Comparison of ENCODE assay signal across 21 mouse cellular contexts in genomic region chr5:115611566-115611965, GRCm38 (mm10). TPM values are rescaled to one million over a fixed set of nuclear protein-coding genes. Genes with fewer than 3 reads are reported as not detected.
DNase-seq lines count a peak whose midpoint lies in the region; ATAC-seq lines count a peak whose summit lies in the region.
"Had no signal": no experiment of that assay in that cellular context is flagged by ENCODE, and none has a peak within 500 bp of the region (broad histone marks: within the 10 kb centered on the region; RNA-seq: fewer than 3 reads in every experiment).

No protein-coding gene starts in this region.

- no peaks in the 10 kb centered on the region for H3K27me3 ChIP-seq in heart, embryonic 12.5 days (replicated peaks)
- no peaks in the 10 kb centered on the region for H3K27me3 ChIP-seq in heart, embryonic 10.5 days (ENCODE audit: insufficient read depth, poor library complexity, severe bottlenecking)
- no peaks in the 10 kb centered on the region for H3K27me3 ChIP-seq in liver, embryonic 12.5 days (replicated peaks)
- H3K27me3 ChIP-seq: forebrain, embryonic 15.5 days; heart, embryonic 15.5 days; hindbrain, embryonic 15.5 days; midbrain, embryonic 12.5 days; neural tube, embryonic 15.5 days had no signal

- WGBS in heart, embryonic 12.5 days: 82% methylated on average over 11 of the region's 11 CpGs
- WGBS in heart, embryonic 10.5 days: 86% methylated on average over 11 of the region's 11 CpGs
- WGBS in liver, embryonic 12.5 days (ENCODE audit: insufficient replicate concordance): 49% methylated on average over 11 of the region's 11 CpGs

- no peak overlapping the region for H3K4me2 ChIP-seq in heart, embryonic 12.5 days
- peak overlapping the region; percentile 14; the same call in 1 of the 2 replicates for H3K4me2 ChIP-seq in liver, embryonic 12.5 days
- H3K4me2 ChIP-seq: forebrain, embryonic 15.5 days; heart, embryonic 15.5 days; hindbrain, embryonic 15.5 days; midbrain, embryonic 12.5 days; neural tube, embryonic 15.5 days had no signal

- H3K27ac ChIP-seq in heart, embryonic 12.5 days (ENCODE audit: poor library complexity, severe bottlenecking): no peak overlapping the region
- H3K27ac ChIP-seq in heart, embryonic 10.5 days: no peak overlapping the region; the same call in 1 of the 2 replicates
- peak overlapping the region; percentile 66 for H3K27ac ChIP-seq in liver, embryonic 12.5 days
- H3K27ac ChIP-seq: forebrain, embryonic 15.5 days; heart, embryonic 15.5 days; hindbrain, embryonic 15.5 days; layer of hippocampus, adult 2 months; midbrain, embryonic 12.5 days; neural tube, embryonic 15.5 days had no signal

- no peaks in the 10 kb centered on the region for H3K4me1 ChIP-seq in heart, embryonic 12.5 days (replicated peaks)
- 0 out of 2 replicates have a peak, but pooled peaks cover 9% of the 10 kb centered on the region for H3K4me1 ChIP-seq in heart, embryonic 10.5 days
- H3K4me1 ChIP-seq in liver, embryonic 12.5 days: peaks cover 21% of the 10 kb centered on the region
- H3K4me1 ChIP-seq: forebrain, embryonic 15.5 days; hindbrain, embryonic 15.5 days; midbrain, embryonic 12.5 days; neural tube, embryonic 15.5 days had no signal

- no peak for DNase-seq in heart, embryonic 10.5 days (ENCODE audit: low spot score)
- no peak for DNase-seq in layer of hippocampus, adult 11-12 months (ENCODE audit: low spot score)
- DNase-seq: cerebellum, adult 2 months; gastrocnemius, postnatal 25 days; heart, adult 18-20 months; heart, postnatal 4 days; kidney, adult 8-10 months; kidney, postnatal 14 days; lung, postnatal 4 days; right cerebral cortex, adult 18-20 months had no signal

- H3K9ac ChIP-seq in heart, embryonic 12.5 days: no peak overlapping the region
- H3K9ac ChIP-seq in liver, embryonic 12.5 days: no peak overlapping the region
- H3K9ac ChIP-seq: forebrain, embryonic 15.5 days; heart, embryonic 15.5 days; hindbrain, embryonic 15.5 days; midbrain, embryonic 12.5 days; neural tube, embryonic 15.5 days had no signal

- H3K36me3 ChIP-seq in heart, embryonic 12.5 days: peaks cover 96% of the 10 kb centered on the region
- H3K36me3 ChIP-seq in heart, embryonic 10.5 days: peaks cover 99% of the 10 kb centered on the region
- H3K36me3 ChIP-seq in liver, embryonic 12.5 days: peaks cover 99% of the 10 kb centered on the region

- peak; percentile 73 for ATAC-seq in heart, embryonic 12.5 days (ENCODE audit: insufficient number of reproducible peaks, low FRiP score)
- peak; percentile 84 for ATAC-seq in erythroblast, adult 5-6 weeks (replicated peaks; ENCODE audit: low FRiP score, poor library complexity, severe bottlenecking)
- ATAC-seq in liver, embryonic 12.5 days: peak; percentile 81
- ATAC-seq in megakaryocyte progenitor cell, adult 5-6 weeks (replicated peaks; ENCODE audit: poor library complexity): peak; percentile 67
- no peak for ATAC-seq in frontal cortex, adult (ENCODE audit: low TSS enrichment)
- ATAC-seq: forebrain, embryonic 15.5 days had no signal

- no peaks in the 10 kb centered on the region for H3K9me3 ChIP-seq in heart, embryonic 12.5 days (replicated peaks)
- no peaks in the 10 kb centered on the region for H3K9me3 ChIP-seq in heart, embryonic 10.5 days
- no peaks in the 10 kb centered on the region for H3K9me3 ChIP-seq in liver, embryonic 12.5 days (replicated peaks)
- H3K9me3 ChIP-seq: forebrain, embryonic 15.5 days; heart, embryonic 15.5 days; hindbrain, embryonic 15.5 days; midbrain, embryonic 12.5 days; neural tube, embryonic 15.5 days had no signal

- H3K4me3 ChIP-seq in heart, embryonic 12.5 days: no peak overlapping the region
- no peak overlapping the region for H3K4me3 ChIP-seq in heart, embryonic 10.5 days
- H3K4me3 ChIP-seq in liver, embryonic 12.5 days: no peak overlapping the region
- H3K4me3 ChIP-seq: forebrain, embryonic 15.5 days; heart, embryonic 15.5 days; hindbrain, embryonic 15.5 days; layer of hippocampus, adult 2 months; midbrain, embryonic 12.5 days; neural tube, embryonic 15.5 days had no signal

RNA-seq across cellular contexts. Expression of gene Rab35, which starts 20.1 kb away (rescaled TPM):
- polyA plus RNA-seq in heart, embryonic 12.5 days (2016; fragmentation: Nextera tagmentation; extraction: Ambion mirVana): 20.1 and 20.9 TPM in 2 replicates
- 16.5 and 18.8 TPM in 2 replicates for polyA plus RNA-seq in heart, embryonic 10.5 days (2016; fragmentation: Nextera tagmentation; extraction: Ambion mirVana)
- 17.3 and 17.8 TPM in 2 replicates for total RNA-seq in erythroblast, adult 5-6 weeks (2015; ENCODE audit: low replicate concordance)
- total RNA-seq in erythroblast, adult 5-6 weeks (2017; ENCODE audit: low replicate concordance): 13.8 and 15.4 TPM in 2 replicates
- 21.9 and 22.5 TPM in 2 replicates for polyA plus RNA-seq in liver, embryonic 12.5 days (2016; fragmentation: Nextera tagmentation; extraction: Ambion mirVana)
- total RNA-seq in megakaryocyte progenitor cell, adult 5-6 weeks (2015): 24.7 and 25.2 TPM in 2 replicates
- 22.8 and 28.8 TPM in 2 replicates for total RNA-seq in megakaryocyte progenitor cell, adult 5-6 weeks (2017)

RNA-seq across cellular contexts. Expression of gene Gcn1l1, which starts 46.5 kb away (rescaled TPM):
- 43.1 and 47.0 TPM in 2 replicates for polyA plus RNA-seq in heart, embryonic 12.5 days (2016; fragmentation: Nextera tagmentation; extraction: Ambion mirVana)
- polyA plus RNA-seq in heart, embryonic 10.5 days (2016; fragmentation: Nextera tagmentation; extraction: Ambion mirVana): 47.8 and 49.8 TPM in 2 replicates
- 9.4 and 10.9 TPM in 2 replicates for total RNA-seq in erythroblast, adult 5-6 weeks (2015; ENCODE audit: low replicate concordance)
- 14.2 and 21.3 TPM in 2 replicates for total RNA-seq in erythroblast, adult 5-6 weeks (2017; ENCODE audit: low replicate concordance)
- 36.7 and 38.0 TPM in 2 replicates for polyA plus RNA-seq in liver, embryonic 12.5 days (2016; fragmentation: Nextera tagmentation; extraction: Ambion mirVana)
- total RNA-seq in megakaryocyte progenitor cell, adult 5-6 weeks (2015): 17.5 and 17.7 TPM in 2 replicates
- total RNA-seq in megakaryocyte progenitor cell, adult 5-6 weeks (2017): 33.2 and 35.3 TPM in 2 replicates

RNA-seq across cellular contexts. Expression of gene Rplp0, which starts 52.3 kb away (rescaled TPM):
- polyA plus RNA-seq in heart, embryonic 12.5 days (2016; fragmentation: Nextera tagmentation; extraction: Ambion mirVana): 949 and 971 TPM in 2 replicates
- polyA plus RNA-seq in heart, embryonic 10.5 days (2016; fragmentation: Nextera tagmentation; extraction: Ambion mirVana): 1,223 and 1,345 TPM in 2 replicates
- 681 and 822 TPM in 2 replicates for total RNA-seq in erythroblast, adult 5-6 weeks (2015; ENCODE audit: low replicate concordance)
- 339 and 478 TPM in 2 replicates for total RNA-seq in erythroblast, adult 5-6 weeks (2017; ENCODE audit: low replicate concordance)
- 1,698 and 1,725 TPM in 2 replicates for polyA plus RNA-seq in liver, embryonic 12.5 days (2016; fragmentation: Nextera tagmentation; extraction: Ambion mirVana)
- total RNA-seq in megakaryocyte progenitor cell, adult 5-6 weeks (2015): 3,223 and 3,257 TPM in 2 replicates
- total RNA-seq in megakaryocyte progenitor cell, adult 5-6 weeks (2017): 1,603 and 2,013 TPM in 2 replicates
